Mouse (Mus musculus) liver, embryonic 14.5 days (tissue): ENCODE measurements at regions not wholly inside any gene's neighbourhood (a gene's known extent, or its start where the extent isn't known, plus 50 kb on each side); places are given as distances from the start of the nearest gene placed in this dataset.

Experiments
- ATAC-seq: fragments of 200-750 bp; cut with Nextera tagmentation; 2 replicates; pipeline ENCODE4 v1.8.0; 2017; ENCODE audit warnings: moderate number of reproducible peaks, mild to moderate bottlenecking, moderate library complexity; ENCODE audit not compliant: insufficient read depth
- DNase-seq, 3 experiments: peaks; one replicate each; pipeline ENCODE4 v3.0.0-alpha.2; 2012 to 2013; ENCODE audit warnings: low read depth in 3 of 3, low spot score in 3 of 3
- H3K27ac ChIP-seq: fragments of 300-500 bp; sonication (generic); 2 replicates; pipeline ENCODE4 v1.5.1; 2014; ENCODE audit warnings: moderate library complexity, mild to moderate bottlenecking, control low read depth, inconsistent platforms
- H3K27me3 ChIP-seq: fragments of 300-500 bp; sonication (generic); 2 replicates; pipeline ENCODE4 v1.6.1; 2014; ENCODE audit warnings: mild to moderate bottlenecking, low read length, moderate library complexity; ENCODE audit not compliant: control insufficient read depth, insufficient read depth
- H3K36me3 ChIP-seq: fragments of 300-500 bp; sonication (generic); replicated peaks from 2 replicates; pipeline ENCODE4 v1.6.1; 2014; ENCODE audit warnings: low read depth; ENCODE audit not compliant: control insufficient read depth, insufficient read depth
- H3K4me1 ChIP-seq, 2 experiments: fragments of 200-500 bp in 1 of 2; fragments of 300-500 bp in 1 of 2; sonication (generic) in 1 of 2; replicated peaks; 2 replicates each; pipeline ENCODE4 v1.6.1; 2012 to 2014; ENCODE audit warnings: antibody characterized with exemption in 1 of 2, inconsistent platforms in 1 of 2, low read length in 1 of 2; ENCODE audit not compliant: control insufficient read depth in 2 of 2, insufficient read depth in 2 of 2
- H3K4me2 ChIP-seq: fragments of 300-500 bp; sonication (generic); 2 replicates; pipeline ENCODE4 v1.6.1; 2014; ENCODE audit warnings: low read depth, mild to moderate bottlenecking, control low read depth, moderate library complexity
- H3K4me3 ChIP-seq, 2 experiments: fragments of 200-500 bp in 1 of 2; fragments of 300-500 bp in 1 of 2; sonication (generic) in 1 of 2; 2 replicates each; pipeline ENCODE4 v1.5.1; 2012 to 2014; ENCODE audit warnings: low read depth in 2 of 2, low read length in 2 of 2, mild to moderate bottlenecking in 2 of 2, control low read depth in 1 of 2, inconsistent platforms in 1 of 2, moderate library complexity in 1 of 2; ENCODE audit not compliant: insufficient read depth in 1 of 2
- H3K9ac ChIP-seq: fragments of 300-500 bp; sonication (generic); replicated peaks from 2 replicates; pipeline ENCODE4 v1.6.1; 2014; ENCODE audit warnings: mild to moderate bottlenecking, control low read depth, moderate library complexity
- H3K9me3 ChIP-seq: fragments of 300-500 bp; sonication (generic); 2 replicates; pipeline ENCODE4 v1.6.1; 2016; ENCODE audit warnings: low read length, mixed read lengths; ENCODE audit not compliant: control insufficient read depth
- CTCF ChIP-seq: IDR thresholded peaks from 2 replicates; pipeline ENCODE4 v1.5.1; 2016; ENCODE audit warnings: antibody characterized with exemption, low read depth, control low read depth
- EP300 ChIP-seq: IDR thresholded peaks from 2 replicates; pipeline ENCODE4 v1.6.1; 2016; ENCODE audit warnings: antibody characterized with exemption, low read depth
- WGBS: fragments of 180-500 bp; shearing (Covaris S2); extraction: QIAGEN DNeasy Blood & Tissue Kit; methylation state at CpG from one replicate; pipeline ENCODE4 v1.1.7; 2014; ENCODE audit not compliant: insufficient replicate concordance; 5-methylcytosine and 5-hydroxymethylcytosine counted together

- no peak for DNase-seq
- 61% methylated on average over 9 of the region's 9 CpGs for WGBS
- TF ChIP-seq CTCF, result no peak
- TF ChIP-seq EP300, result no peak
- Histone ChIP-seq H3K4me2 (no peak overlapping the region), H3K27ac (no peak overlapping the region), H3K9me3 (no peaks in the 10 kb centered on the region), H3K9ac (no peak overlapping the region), H3K27me3 (no peaks in the 10 kb centered on the region), H3K36me3 (no peaks in the 10 kb centered on the region), H3K4me3 (no peak overlapping the region), H3K4me1 (peaks cover 0 to 5% of the 10 kb centered on the region in 2 experiments; a peak in 2 of 4 replicates)
- no peak for ATAC-seq
Measured at GRCm38 (mm10) chr9:32005348-32005747, 92.1 kb upstream of the Barx2 start.

- Histone ChIP-seq H3K27me3 (no peaks in the 10 kb centered on the region), H3K27ac (no peak overlapping the region), H3K9me3 (no peaks in the 10 kb centered on the region), H3K4me1 (peaks cover 0 to 5% of the 10 kb centered on the region in 2 experiments; a peak in 2 of 4 replicates), H3K36me3 (no peaks in the 10 kb centered on the region), H3K4me3 (no peak overlapping the region), H3K4me2 (no peak overlapping the region), H3K9ac (no peak overlapping the region)
- DNase-seq (no peak), ATAC-seq (no peak)
- TF ChIP-seq EP300 (no peak), CTCF (no peak)
- 45% methylated on average over 4 of the region's 4 CpGs for WGBS
Measured at GRCm38 (mm10) chr9:32006350-32006749, 93.1 kb upstream of the Barx2 start.

GRCm38 (mm10) chr9:32010953-32011770 lies 97.9 kb upstream of the Barx2 start:
- H3K36me3 ChIP-seq, result no peaks in the 10 kb centered on the region

GRCm38 (mm10) chr9:32016286-32016685 lies 99.7 kb upstream of the Arhgap32 start:
- TF ChIP-seq CTCF (no peak), EP300 (no peak)
- Histone ChIP-seq H3K4me2 (no peak overlapping the region), H3K9ac (no peak overlapping the region), H3K4me1 (peaks cover 0 to 2% of the 10 kb centered on the region in 2 experiments; a peak in 1 of 4 replicates), H3K9me3 (no peaks in the 10 kb centered on the region), H3K27me3 (no peaks in the 10 kb centered on the region), H3K27ac (no peak overlapping the region), H3K36me3 (no peaks in the 10 kb centered on the region), H3K4me3 (no peak overlapping the region)
- ATAC-seq (no peak), DNase-seq (no peak)
- WGBS, result 49% methylated on average over 4 of the region's 4 CpGs

More at GRCm38 (mm10) chr9:32010953-32011770, 97.9 kb upstream of the Barx2 start:
- DNase-seq (no peak), ATAC-seq (no peak)
- Histone ChIP-seq H3K9ac (no peak overlapping the region), H3K4me1 (no peaks in the 10 kb centered on the region; a peak in 1 of 4 replicates), H3K27me3 (no peaks in the 10 kb centered on the region), H3K9me3 (no peaks in the 10 kb centered on the region), H3K4me2 (no peak overlapping the region), H3K4me3 (no peak overlapping the region), H3K27ac (no peak overlapping the region)
- no peak for TF ChIP-seq EP300
- TF ChIP-seq CTCF, result no peak
- 49% methylated on average over 11 of the region's 11 CpGs for WGBS

- DNase-seq (no peak), ATAC-seq (no peak)
- no peaks in the 10 kb centered on the region for H3K27me3 ChIP-seq
- peaks cover 0 to 4% of the 10 kb centered on the region in 2 experiments; a peak in 1 of 4 replicates for H3K4me1 ChIP-seq
- H3K27ac ChIP-seq, result no peak overlapping the region
- TF ChIP-seq EP300 (no peak), CTCF (no peak)
- H3K9me3 ChIP-seq, result no peaks in the 10 kb centered on the region
- no peak overlapping the region for H3K9ac ChIP-seq
- no peak overlapping the region for H3K4me2 ChIP-seq
- no peak overlapping the region for H3K4me3 ChIP-seq
- no peaks in the 10 kb centered on the region for H3K36me3 ChIP-seq
Measured at GRCm38 (mm10) chr9:32018020-32018419, 97.9 kb upstream of the Arhgap32 start.
